Mouse (Mus musculus): Measurements from ENCODE around the gene Trio. TPM values are rescaled to one million over a fixed set of nuclear protein-coding genes. Genes with fewer than 3 reads are reported as not detected.
"Not testable (repeated sequence)": the region's sequence is repeated elsewhere in the genome, so short reads cannot be mapped to it uniquely, and the experiment has no call there.

Trio gene
- polyA plus RNA-seq, 1 experiment from 2014 or later, result 64.8 TPM

DNA sequence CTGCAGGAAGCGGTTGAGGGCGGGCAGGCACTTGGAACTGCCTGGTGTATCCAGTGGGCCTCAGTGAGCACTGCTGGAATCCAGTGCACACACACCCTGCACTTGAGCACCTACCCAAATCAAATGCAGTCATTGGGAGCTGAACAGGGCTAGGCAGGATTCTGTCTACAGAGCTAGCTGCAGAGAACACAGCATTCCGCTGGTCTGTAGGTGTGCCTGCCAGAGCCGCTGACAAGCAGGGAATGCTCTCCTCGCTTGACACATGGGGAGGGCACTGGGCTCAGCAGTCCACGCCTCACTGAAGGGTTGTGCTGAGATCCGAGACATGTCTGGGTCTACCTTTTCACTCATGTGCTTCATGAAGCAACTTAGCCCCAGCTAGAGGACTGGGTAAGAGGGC, 285.6 kb downstream of the Trio start:
- Histone ChIP-seq H3K4me1 (no peaks in the 10 kb centered on the region), H3K36me3 (peaks cover 91% of the 10 kb centered on the region), H3K4me2 (replicated peaks) (no peak overlapping the region), H3K27ac (no peak overlapping the region), H3K9ac (no peak overlapping the region), H3K4me3 (no peak overlapping the region), H3K27me3 (no peaks in the 10 kb centered on the region), H3K9me3 (no peaks in the 10 kb centered on the region)
- no peak for ATAC-seq (ENCODE audit: low FRiP score, low read depth)
- 89% methylated on average over 7 of the region's 7 CpGs for WGBS

DNA sequence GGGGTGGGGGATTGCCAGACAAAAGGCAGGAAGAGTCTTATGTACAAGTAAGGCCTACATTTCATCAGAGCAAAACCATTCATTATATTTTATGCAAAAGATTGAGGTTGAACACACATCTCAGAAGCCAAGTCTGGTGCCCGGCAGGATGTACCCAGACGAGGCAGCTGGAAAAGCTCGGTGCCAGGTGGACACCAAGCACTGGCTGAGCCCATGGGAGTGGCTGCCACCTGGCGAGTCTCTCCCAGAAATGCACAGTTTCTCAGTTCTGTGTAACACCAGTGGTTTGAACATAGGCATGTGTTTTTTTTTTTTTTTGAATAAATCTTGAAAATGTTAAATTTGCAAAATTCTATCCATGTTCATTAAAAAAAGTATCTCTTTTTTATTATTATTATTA, 293.8 kb downstream of the Trio start:
- no peak for ATAC-seq (ENCODE audit: low FRiP score, low read depth)
- peaks cover 64% of the 10 kb centered on the region for H3K36me3 ChIP-seq

DNA sequence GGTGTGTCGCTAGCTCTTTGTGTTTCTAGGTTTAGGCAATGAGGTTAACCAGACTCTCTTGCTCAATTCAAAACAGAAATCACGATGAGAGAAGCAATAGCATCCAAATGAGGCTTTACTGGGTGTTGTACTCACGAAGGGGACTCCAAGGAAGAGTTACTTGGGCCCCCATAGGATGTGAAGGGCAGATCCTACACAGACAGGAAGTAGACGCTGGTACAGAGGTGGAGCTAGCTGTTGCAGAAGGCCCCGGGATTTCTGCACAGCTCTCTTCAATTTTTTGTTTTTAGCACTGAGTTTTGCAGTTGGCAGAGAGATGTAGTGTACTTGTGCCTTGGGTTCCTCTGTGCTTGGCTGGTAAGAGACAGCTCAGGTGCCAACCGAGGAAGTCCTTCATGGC, 299.4 kb downstream of the Trio start:
- no peak overlapping the region for H3K9ac ChIP-seq
- no peaks in the 10 kb centered on the region for H3K27me3 ChIP-seq
- WGBS, result 78% methylated on average over 6 of the region's 6 CpGs
- H3K4me2 ChIP-seq (replicated peaks), result no peak overlapping the region
- peaks cover 4% of the 10 kb centered on the region; the same call in 1 of the 2 replicates for H3K9me3 ChIP-seq
- ATAC-seq (ENCODE audit: low FRiP score, low read depth), result no peak
- no peak overlapping the region for H3K4me3 ChIP-seq
- peaks cover 12% of the 10 kb centered on the region for H3K4me1 ChIP-seq
- H3K36me3 ChIP-seq, result peaks cover 10% of the 10 kb centered on the region
- H3K27ac ChIP-seq, result no peak overlapping the region; the same call in 1 of the 2 replicates

More for the DNA sequence above, 293.8 kb downstream of the Trio start:
- Histone ChIP-seq H3K9ac (no peak overlapping the region), H3K27ac (no peak overlapping the region), H3K9me3 (no peaks in the 10 kb centered on the region), H3K4me2 (replicated peaks) (no peak overlapping the region), H3K27me3 (no peaks in the 10 kb centered on the region), H3K4me1 (no peaks in the 10 kb centered on the region), H3K4me3 (no peak overlapping the region)
- WGBS, result 86% methylated on average over 4 of the region's 4 CpGs

- Histone ChIP-seq H3K27ac (peak overlapping the region; percentile 35), H3K27me3 (no peaks in the 10 kb centered on the region), H3K4me2 (replicated peaks) (no peak overlapping the region), H3K9ac (no peak overlapping the region), H3K9me3 (peaks cover 4% of the 10 kb centered on the region; the same call in 1 of the 2 replicates), H3K4me3 (no peak overlapping the region), H3K4me1 (peaks cover 12% of the 10 kb centered on the region), H3K36me3 (peaks cover 3% of the 10 kb centered on the region; the same call in 1 of the 2 replicates)
- WGBS, result 61% methylated on average over 9 of the region's 9 CpGs
- ATAC-seq (ENCODE audit: low FRiP score, low read depth), result no peak
Observed at GRCm38 (mm10) chr15:27724796-27725680, 300.6 kb downstream of the Trio start.

GRCm38 (mm10) chr15:27724298-27724697, 301.4 kb downstream of the Trio start:
- no peaks in the 10 kb centered on the region for H3K36me3 ChIP-seq
- peaks cover 12% of the 10 kb centered on the region for H3K4me1 ChIP-seq
- H3K9me3 ChIP-seq, result peaks cover 4% of the 10 kb centered on the region; the same call in 1 of the 2 replicates
- H3K27ac ChIP-seq, result no peak overlapping the region
- H3K4me2 ChIP-seq (replicated peaks), result no peak overlapping the region
- H3K4me3 ChIP-seq, result no peak overlapping the region
- no peaks in the 10 kb centered on the region for H3K27me3 ChIP-seq
- H3K9ac ChIP-seq, result no peak overlapping the region
- peak; percentile 34; the same call in 1 of the 2 replicates for ATAC-seq (ENCODE audit: low FRiP score, low read depth)
- WGBS, result 49% methylated on average over 6 of the region's 6 CpGs

GRCm38 (mm10) chr15:27723746-27724145, 301.9 kb downstream of the Trio start:
- no peak for ATAC-seq (ENCODE audit: low FRiP score, low read depth)
- Histone ChIP-seq H3K36me3 (no peaks in the 10 kb centered on the region), H3K27ac (no peak overlapping the region), H3K9me3 (peaks cover 4% of the 10 kb centered on the region; the same call in 1 of the 2 replicates), H3K4me3 (no peak overlapping the region), H3K4me1 (peaks cover 12% of the 10 kb centered on the region), H3K4me2 (replicated peaks) (no peak overlapping the region), H3K27me3 (no peaks in the 10 kb centered on the region), H3K9ac (no peak overlapping the region)
- WGBS, result 60% methylated on average over 6 of the region's 6 CpGs

GRCm38 (mm10) chr15:27720297-27720696, 305.4 kb downstream of the Trio start:
- not testable (repeated sequence) for H3K4me2 ChIP-seq (replicated peaks); H3K27me3 ChIP-seq; H3K4me3 ChIP-seq; H3K9me3 ChIP-seq; ATAC-seq (ENCODE audit: low FRiP score, low read depth); H3K27ac ChIP-seq; H3K36me3 ChIP-seq; H3K9ac ChIP-seq
- 77% methylated on average over 8 of the region's 8 CpGs for WGBS
- H3K4me1 ChIP-seq, result peaks cover 12% of the 10 kb centered on the region

- Histone ChIP-seq H3K4me3 (no peak overlapping the region), H3K4me2 (replicated peaks) (no peak overlapping the region), H3K4me1 (no peaks in the 10 kb centered on the region), H3K9me3 (peaks cover 4% of the 10 kb centered on the region; the same call in 1 of the 2 replicates), H3K27ac (no peak overlapping the region), H3K27me3 (no peaks in the 10 kb centered on the region), H3K36me3 (no peaks in the 10 kb centered on the region), H3K9ac (no peak overlapping the region)
- no peak for ATAC-seq (ENCODE audit: low FRiP score, low read depth)
- 73% methylated on average over 7 of the region's 7 CpGs for WGBS
Observed at GRCm38 (mm10) chr15:27718668-27719067, 307.0 kb downstream of the Trio start.

DNA sequence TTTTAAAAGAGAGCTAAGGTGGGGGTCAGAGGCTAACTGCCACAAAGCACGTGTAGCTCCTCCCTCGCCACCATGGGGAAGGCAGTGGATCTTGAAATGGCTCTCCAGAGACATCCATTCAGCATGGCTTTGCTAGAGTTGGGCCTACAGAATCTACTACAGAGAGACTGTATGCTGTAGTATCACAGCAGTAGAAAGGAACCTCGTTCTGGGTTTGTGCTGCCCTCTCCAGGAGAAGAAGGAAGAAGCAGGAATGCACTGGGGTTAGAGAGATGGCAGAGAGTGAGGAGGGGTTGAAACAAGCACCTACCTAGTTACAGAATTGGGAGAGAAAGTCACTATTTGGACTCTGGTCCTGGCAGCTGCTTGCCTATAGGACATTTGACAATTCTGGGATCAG, 310.3 kb downstream of the Trio start:
- no peak overlapping the region for H3K4me2 ChIP-seq (replicated peaks)
- H3K4me3 ChIP-seq, result no peak overlapping the region
- WGBS, result 33% methylated on average over 3 of the region's 3 CpGs
- H3K4me1 ChIP-seq, result no peaks in the 10 kb centered on the region
- ATAC-seq (ENCODE audit: low FRiP score, low read depth), result no peak
- H3K27me3 ChIP-seq, result no peaks in the 10 kb centered on the region
- H3K27ac ChIP-seq, result no peak overlapping the region
- no peaks in the 10 kb centered on the region for H3K9me3 ChIP-seq
- H3K36me3 ChIP-seq, result no peaks in the 10 kb centered on the region
- H3K9ac ChIP-seq, result 0 out of 2 replicates have a peak overlapping the region, but pooled peaks have one; percentile 31

GRCm38 (mm10) chr15:27710698-27711097, 314.9 kb downstream of the Trio start:
- H3K4me1 ChIP-seq, result no peaks in the 10 kb centered on the region
- H3K27ac ChIP-seq, result no peak overlapping the region
- H3K27me3 ChIP-seq, result no peaks in the 10 kb centered on the region
- no peak overlapping the region for H3K4me2 ChIP-seq (replicated peaks)
- no peak overlapping the region for H3K9ac ChIP-seq
- 82% methylated on average over 9 of the region's 9 CpGs for whole genome bisulfite sequencing
- no peaks in the 10 kb centered on the region for H3K36me3 ChIP-seq
- no peaks in the 10 kb centered on the region for H3K9me3 ChIP-seq
- no peak for ATAC-seq (ENCODE audit: low FRiP score, low read depth)
- H3K4me3 ChIP-seq, result no peak overlapping the region

DNA sequence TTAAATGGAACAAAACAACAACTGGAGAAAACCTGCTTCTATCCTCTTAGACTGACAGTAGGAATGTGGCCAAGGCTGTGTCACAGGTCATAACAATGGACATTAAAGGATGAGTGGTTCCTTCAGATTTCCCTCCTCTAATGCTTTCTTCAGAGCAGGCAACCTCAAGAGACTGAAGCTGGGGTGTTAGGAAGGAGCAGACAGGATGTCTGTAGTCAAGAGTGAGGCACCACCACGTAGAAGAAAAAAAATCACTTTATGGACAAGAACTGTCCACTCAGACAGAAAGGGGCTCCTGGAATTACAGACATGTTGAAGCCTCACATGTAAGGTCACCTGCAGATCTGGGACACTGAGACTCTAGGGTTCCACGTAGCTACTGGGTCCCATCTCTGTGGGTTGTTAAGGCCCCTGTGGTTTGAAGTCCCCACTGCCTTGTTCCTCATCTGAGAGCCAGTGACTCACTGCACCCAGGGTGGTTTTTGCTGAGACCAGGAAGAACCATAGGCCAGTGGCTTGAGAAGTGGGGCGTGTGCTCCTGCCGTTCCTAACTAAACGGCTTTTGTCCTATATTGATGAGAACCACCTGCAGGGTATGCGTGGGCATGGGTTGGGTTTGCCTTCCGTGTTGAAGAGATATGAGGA, 316.6 kb downstream of the Trio start:
- Histone ChIP-seq H3K27ac (no peak overlapping the region), H3K4me1 (no peaks in the 10 kb centered on the region), H3K9ac (no peak overlapping the region), H3K27me3 (no peaks in the 10 kb centered on the region), H3K4me3 (no peak overlapping the region), H3K36me3 (no peaks in the 10 kb centered on the region), H3K4me2 (replicated peaks) (no peak overlapping the region), H3K9me3 (no peaks in the 10 kb centered on the region)
- no peak for ATAC-seq (ENCODE audit: low FRiP score, low read depth)
- 79% methylated on average over 7 of the region's 7 CpGs for WGBS

DNA sequence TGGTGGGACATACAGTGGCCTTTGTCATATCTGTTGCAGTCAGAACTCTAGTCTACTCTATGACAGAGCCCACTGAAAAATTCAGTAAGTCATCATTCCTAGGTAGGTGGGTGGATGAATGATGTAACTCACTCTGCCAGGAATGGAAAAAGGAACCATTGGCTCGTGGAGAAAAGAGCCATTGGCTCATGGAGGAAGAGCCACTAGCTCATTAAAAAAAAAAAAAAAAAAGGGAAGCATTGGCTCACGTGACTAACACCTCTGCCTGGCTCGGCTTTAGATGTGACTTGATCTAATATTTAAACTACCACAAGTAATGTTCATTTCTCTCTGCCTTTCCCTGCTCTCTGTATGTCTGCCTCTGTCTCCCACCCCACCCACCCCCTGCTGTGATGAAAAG, 317.1 kb downstream of the Trio start:
- H3K36me3 ChIP-seq, result no peaks in the 10 kb centered on the region
- no peaks in the 10 kb centered on the region for H3K27me3 ChIP-seq

More for the DNA sequence above, 317.1 kb downstream of the Trio start:
- 56% methylated on average over 3 of the region's 3 CpGs for whole genome bisulfite sequencing
- Histone ChIP-seq H3K9ac (no peak overlapping the region), H3K9me3 (no peaks in the 10 kb centered on the region), H3K4me2 (replicated peaks) (no peak overlapping the region), H3K4me3 (no peak overlapping the region), H3K4me1 (peaks cover 3% of the 10 kb centered on the region; the same call in 1 of the 2 replicates), H3K27ac (no peak overlapping the region)
- no peak for ATAC-seq (ENCODE audit: low FRiP score, low read depth)
